Mouse (Mus musculus) thymus, adult 2 months (tissue): ENCODE measurements around the gene Phospho1. TPM values are rescaled to one million over a fixed set of nuclear protein-coding genes. Genes with fewer than 3 reads are reported as not detected.

Experiments
- DNase-seq: peaks from one replicate; pipeline ENCODE4 v3.0.0; 2021
- H3K27ac ChIP-seq: fragments of 200-500 bp; 2 replicates; pipeline ENCODE4 v1.5.1; 2012; ENCODE audit warnings: low read length, control low read depth; ENCODE audit not compliant: control insufficient read depth, insufficient read depth
- H3K27me3 ChIP-seq: fragments of 200-500 bp; 2 replicates; pipeline ENCODE4 v1.6.1; 2012; ENCODE audit warnings: mild to moderate bottlenecking, low read length, moderate library complexity, mixed read lengths; ENCODE audit not compliant: control insufficient read depth, insufficient read depth
- H3K36me3 ChIP-seq: fragments of 200-500 bp; 2 replicates; pipeline ENCODE4 v1.6.1; 2012; ENCODE audit warnings: mild to moderate bottlenecking, low read length, moderate library complexity; ENCODE audit not compliant: control insufficient read depth, insufficient read depth
- H3K4me1 ChIP-seq: fragments of 200-500 bp; replicated peaks from 2 replicates; pipeline ENCODE4 v1.6.1; 2012; ENCODE audit warnings: low read length; ENCODE audit not compliant: control insufficient read depth, insufficient read depth
- H3K4me3 ChIP-seq: fragments of 200-500 bp; 2 replicates; pipeline ENCODE4 v1.5.1; 2012; ENCODE audit warnings: mild to moderate bottlenecking, low read length, control low read depth, moderate library complexity; ENCODE audit not compliant: control insufficient read depth, insufficient read depth
- CTCF ChIP-seq: fragments of 200-500 bp; IDR thresholded peaks from 2 replicates; pipeline ENCODE4 v1.5.1; 2012; ENCODE audit warnings: mild to moderate bottlenecking, control low read depth, low read length, moderate library complexity, borderline replicate concordance; ENCODE audit not compliant: control insufficient read depth, poor library complexity, insufficient read depth; ENCODE audit errors: extremely low read depth
- POLR2A ChIP-seq: fragments of 200-500 bp; IDR thresholded peaks from 2 replicates; pipeline ENCODE4 v1.6.1; 2012; ENCODE audit warnings: mild to moderate bottlenecking, low read length, control low read depth, moderate library complexity; ENCODE audit not compliant: control insufficient read depth, poor library complexity, insufficient read depth; ENCODE audit errors: extremely low read depth
- WGBS: fragments of 180-500 bp; shearing (Covaris S2); methylation state at CpG from one replicate; pipeline ENCODE4 v1.1.7; 2018; 5-methylcytosine and 5-hydroxymethylcytosine counted together
- polyA plus RNA-seq: library from polyadenylated mRNA; depleted of rRNA; stranded (reverse); fragments of >200 nt; gene quantifications from 2 replicates; pipeline ENCODE4 v1.2.3, GENCODE M21; 2012

Gene Phospho1
- polyA plus RNA-seq, 1 experiment, result 24.9 TPM

DNA sequence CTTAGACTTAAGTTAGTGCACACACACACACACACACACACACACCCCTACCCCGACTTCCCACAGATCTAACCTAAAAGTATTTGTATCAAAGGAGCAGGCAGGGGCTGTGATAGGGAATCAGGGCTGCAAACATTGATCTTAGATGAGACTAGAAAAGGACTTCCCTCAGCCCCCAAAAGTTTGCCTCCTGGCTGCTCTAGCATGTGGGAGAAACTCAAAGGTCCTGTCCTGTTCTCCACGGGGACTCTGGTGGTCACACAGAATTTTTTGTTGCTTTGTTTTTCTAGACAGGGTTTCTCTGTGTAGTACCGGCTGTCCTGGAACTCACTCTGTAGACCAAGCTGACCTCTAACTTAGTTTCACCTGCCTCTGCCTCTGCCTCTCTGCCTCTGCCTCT is 1.3 kb downstream of the Phospho1 start:
- no peak for DNase-seq
- peaks cover 5% of the 10 kb centered on the region; the same call in 1 of the 2 replicates for H3K27me3 ChIP-seq
- H3K4me1 ChIP-seq, result peaks cover 38% of the 10 kb centered on the region
- H3K36me3 ChIP-seq, result no peaks in the 10 kb centered on the region
- TF ChIP-seq CTCF, result no peak
- no peak for TF ChIP-seq POLR2A
- WGBS, result 54% methylated on average over 3 of the region's 3 CpGs
- H3K4me3 ChIP-seq, result no peak overlapping the region
- no peak overlapping the region for H3K27ac ChIP-seq

DNA sequence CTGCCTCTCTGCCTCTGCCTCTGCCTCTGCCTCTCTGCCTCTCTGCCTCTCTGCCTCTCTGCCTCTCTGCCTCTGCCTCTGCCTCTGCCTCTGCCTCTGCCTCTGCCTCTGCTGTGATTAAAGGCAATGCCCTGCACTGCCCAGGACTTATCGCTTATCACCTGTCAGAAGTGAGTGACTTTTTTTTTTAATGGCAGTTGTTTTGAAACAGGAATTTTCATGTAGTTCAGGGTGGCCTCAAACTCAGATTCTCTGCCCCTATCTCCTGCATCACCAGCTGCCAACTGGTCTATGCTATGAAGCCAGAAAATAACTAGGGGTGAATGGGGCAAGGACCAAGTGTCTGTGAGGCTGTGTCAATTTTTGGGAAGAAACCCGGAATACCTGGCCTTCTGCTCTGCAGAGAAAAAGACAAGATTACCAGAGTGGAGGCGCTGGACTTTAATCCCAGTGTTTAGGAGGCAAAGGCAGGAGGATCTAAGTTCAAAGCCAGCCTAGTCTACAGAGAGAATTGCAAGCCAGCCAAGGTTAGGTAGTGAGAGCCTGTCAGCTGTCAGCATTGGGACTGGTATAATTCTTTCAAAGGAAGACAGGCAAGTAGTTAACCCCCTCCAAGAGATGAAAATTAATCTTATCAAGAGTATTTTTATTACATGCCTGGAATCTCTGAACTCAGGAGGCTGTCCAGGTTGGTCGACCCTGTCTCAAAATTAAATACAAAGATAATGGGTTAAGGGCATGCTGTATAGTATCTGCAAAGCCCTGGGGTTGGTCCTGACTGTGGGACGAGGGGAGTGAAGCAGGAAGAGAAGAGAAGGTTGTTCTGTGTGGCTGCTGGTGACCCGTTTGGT is 2.2 kb downstream of the Phospho1 start:
- no peak for DNase-seq
- no peaks in the 10 kb centered on the region for H3K36me3 ChIP-seq
- no peak overlapping the region for H3K27ac ChIP-seq
- H3K4me3 ChIP-seq, result no peak overlapping the region
- peaks cover 48% of the 10 kb centered on the region for H3K4me1 ChIP-seq
- 51% methylated on average over 6 of the region's 6 CpGs for WGBS
- TF ChIP-seq CTCF, result no peak
- no peak for TF ChIP-seq POLR2A
- peaks cover 5% of the 10 kb centered on the region; the same call in 1 of the 2 replicates for H3K27me3 ChIP-seq

DNA sequence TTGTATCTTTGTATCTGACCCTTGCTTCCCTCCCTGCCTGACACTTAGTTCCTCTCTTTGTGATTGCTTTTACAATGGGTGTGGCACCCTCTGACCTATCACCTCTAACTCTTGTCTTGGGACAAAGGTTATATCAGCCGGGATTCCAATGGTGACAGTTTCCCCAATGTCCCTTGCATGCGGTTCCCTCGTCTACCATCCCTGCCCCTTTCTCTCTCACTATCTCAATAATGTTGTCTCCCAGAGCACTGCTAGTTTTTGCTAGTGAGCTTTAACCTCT is 2.8 kb downstream of the Phospho1 start:
- Histone ChIP-seq H3K4me3 (no peak overlapping the region), H3K27ac (no peak overlapping the region)
- WGBS, result 11% methylated on average over 3 of the region's 3 CpGs

DNA sequence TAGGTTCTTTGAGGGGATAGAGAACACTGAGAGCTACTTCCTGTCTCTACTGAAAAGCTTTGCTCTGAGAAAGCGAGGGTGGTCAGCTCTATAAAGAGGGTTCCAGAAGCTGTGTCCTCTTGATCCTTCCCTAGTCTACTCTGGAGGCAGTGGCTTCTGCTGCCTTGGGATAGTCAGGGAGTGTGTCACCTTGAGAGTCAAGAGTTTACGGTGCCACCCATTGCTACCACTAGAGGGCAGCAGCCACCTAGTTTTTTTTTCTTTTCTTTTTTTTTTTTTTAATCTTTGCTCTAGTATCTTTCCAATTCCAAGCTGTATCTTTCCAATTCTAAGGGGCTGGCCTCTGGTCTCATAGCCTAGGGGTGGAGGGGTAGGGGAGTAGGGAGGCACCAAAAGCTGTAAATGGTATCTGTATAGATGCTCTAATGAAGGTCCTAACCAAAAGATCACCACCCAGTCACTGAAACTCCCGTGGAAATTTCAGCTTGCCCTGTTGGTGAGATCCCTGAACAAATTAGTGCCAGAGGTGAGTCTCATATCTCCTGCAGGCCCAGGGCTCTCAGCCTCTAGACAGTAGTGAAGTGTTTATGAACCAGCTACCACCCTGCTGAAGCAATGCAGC is 3.3 kb downstream of the Phospho1 start:
- TF ChIP-seq CTCF (no peak), POLR2A (no peak)
- WGBS, result 20% methylated on average over 3 of the region's 3 CpGs
- DNase-seq, result peak; percentile 65
- H3K27me3 ChIP-seq, result peaks cover 5% of the 10 kb centered on the region; the same call in 1 of the 2 replicates
- H3K27ac ChIP-seq, result no peak overlapping the region
- peaks cover 56% of the 10 kb centered on the region for H3K4me1 ChIP-seq
- no peak overlapping the region for H3K4me3 ChIP-seq
- H3K36me3 ChIP-seq, result peaks cover 9% of the 10 kb centered on the region

More for the DNA sequence above, 2.8 kb downstream of the Phospho1 start:
- peaks cover 5% of the 10 kb centered on the region; the same call in 1 of the 2 replicates for H3K27me3 ChIP-seq
- TF ChIP-seq CTCF (no peak), POLR2A (no peak)
- peak; percentile 6 for DNase-seq
- H3K4me1 ChIP-seq, result peaks cover 52% of the 10 kb centered on the region
- peaks cover 4% of the 10 kb centered on the region for H3K36me3 ChIP-seq

DNA sequence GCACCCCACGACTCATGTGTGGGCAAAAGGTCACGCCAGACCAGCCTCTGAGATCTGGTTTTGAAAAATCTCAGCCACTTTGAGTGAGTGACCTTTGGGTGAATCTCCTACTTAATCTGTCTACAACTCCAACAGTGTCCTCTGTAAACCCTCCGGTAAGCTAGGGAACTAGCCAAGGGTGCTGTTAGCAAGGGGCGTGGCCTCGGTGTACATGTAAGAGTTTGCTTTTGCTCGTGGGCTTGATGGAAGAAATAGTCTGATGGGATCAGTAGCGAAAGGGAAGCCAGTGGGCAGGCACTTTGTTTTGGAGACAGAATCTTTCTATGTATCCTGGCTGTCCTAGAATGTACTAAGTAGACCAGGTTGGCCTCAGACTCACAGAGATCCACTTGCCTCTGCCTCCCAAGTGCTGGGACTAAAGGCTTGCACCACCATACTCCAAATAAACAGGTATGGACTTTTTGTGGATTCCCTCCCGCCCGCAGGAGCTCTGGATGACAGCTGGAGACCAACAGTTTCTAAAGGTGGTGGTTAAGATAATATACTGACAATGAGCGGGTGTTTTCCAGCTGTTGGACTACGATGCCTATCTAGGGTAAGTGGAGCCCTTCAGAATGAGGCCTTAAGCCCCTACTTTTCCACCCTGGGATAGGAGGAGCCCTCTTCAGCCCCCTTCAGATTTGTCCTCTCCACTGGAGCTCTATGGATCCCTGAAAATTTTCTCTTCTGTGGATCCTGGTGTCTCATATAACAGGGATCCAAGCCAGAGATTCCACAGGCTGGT is 4.1 kb downstream of the Phospho1 start:
- H3K4me3 ChIP-seq, result no peak overlapping the region
- H3K27me3 ChIP-seq, result peaks cover 5% of the 10 kb centered on the region; the same call in 1 of the 2 replicates
- peaks cover 17% of the 10 kb centered on the region for H3K36me3 ChIP-seq
- peak; percentile 15 for DNase-seq
- WGBS, result 64% methylated on average over 11 of the region's 11 CpGs
- no peak overlapping the region for H3K27ac ChIP-seq
- TF ChIP-seq CTCF (no peak), POLR2A (no peak)
- H3K4me1 ChIP-seq, result peaks cover 63% of the 10 kb centered on the region

DNA sequence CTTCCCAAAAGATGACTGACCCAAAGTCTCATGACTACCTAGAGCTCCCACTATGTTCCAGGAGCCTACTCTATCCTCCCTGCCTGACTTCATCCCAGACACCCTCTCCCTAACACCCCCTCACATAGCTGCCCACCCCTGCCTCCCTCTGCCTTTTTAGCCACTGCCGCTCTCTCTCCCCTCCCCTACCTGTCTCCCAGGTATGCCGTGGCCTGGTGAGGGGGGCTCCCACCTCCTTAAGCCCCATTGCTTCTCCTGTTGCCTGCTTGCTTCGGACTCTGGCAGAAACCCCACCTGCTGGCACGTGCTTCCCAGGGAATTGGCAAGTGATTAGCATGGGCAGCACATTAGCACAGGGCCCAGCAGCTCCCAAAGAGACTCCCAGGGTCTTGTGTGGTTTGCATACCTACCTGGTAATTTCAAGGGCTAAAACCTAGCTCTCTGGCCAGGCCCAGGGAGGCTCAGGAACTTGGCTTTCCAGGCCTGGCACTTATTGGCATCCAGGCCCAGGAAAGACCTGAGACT is 5.3 kb downstream of the Phospho1 start:
- H3K36me3 ChIP-seq, result peaks cover 21% of the 10 kb centered on the region
- WGBS, result 66% methylated on average over 4 of the region's 4 CpGs
- no peak overlapping the region for H3K27ac ChIP-seq
- no peak for DNase-seq
- no peak overlapping the region for H3K4me3 ChIP-seq
- TF ChIP-seq CTCF (no peak), POLR2A (no peak)
- H3K4me1 ChIP-seq, result peaks cover 67% of the 10 kb centered on the region
- H3K27me3 ChIP-seq, result peaks cover 5% of the 10 kb centered on the region; the same call in 1 of the 2 replicates
